Mouse (Mus musculus) embryonic facial prominence, embryonic 15.5 days (tissue): ENCODE data around the gene Prkcsh. TPM values are rescaled to one million over a fixed set of nuclear protein-coding genes. Genes with fewer than 3 reads are reported as not detected.

ENCODE experiments used
- ATAC-seq: fragments of 200-750 bp; cut with Nextera tagmentation; 2 replicates; pipeline ENCODE4 v1.8.0; 2017; ENCODE audit warnings: low read depth, moderate TSS enrichment; ENCODE audit not compliant: insufficient number of reproducible peaks, low FRiP score, low TSS enrichment
- H3K27ac ChIP-seq: fragments of 300-500 bp; sonication (generic); replicated peaks from 2 replicates; pipeline ENCODE4 v1.5.1; 2015; ENCODE audit warnings: mild to moderate bottlenecking, inconsistent platforms
- H3K27me3 ChIP-seq: fragments of 300-500 bp; sonication (generic); 2 replicates; pipeline ENCODE4 v1.6.1; 2015; ENCODE audit warnings: inconsistent platforms
- H3K36me3 ChIP-seq: fragments of 300-500 bp; sonication (generic); 2 replicates; pipeline ENCODE4 v1.6.1; 2015; ENCODE audit warnings: mild to moderate bottlenecking, inconsistent platforms
- H3K4me1 ChIP-seq: fragments of 300-500 bp; sonication (generic); 2 replicates; pipeline ENCODE4 v1.6.1; 2015; ENCODE audit warnings: inconsistent platforms
- H3K4me2 ChIP-seq: fragments of 300-500 bp; sonication (generic); replicated peaks from 2 replicates; pipeline ENCODE4 v1.6.1; 2015; ENCODE audit warnings: mild to moderate bottlenecking, inconsistent platforms
- H3K4me3 ChIP-seq: fragments of 300-500 bp; sonication (generic); replicated peaks from 2 replicates; pipeline ENCODE4 v1.5.1; 2015; ENCODE audit warnings: mild to moderate bottlenecking, inconsistent platforms
- H3K9ac ChIP-seq: fragments of 300-500 bp; sonication (generic); 2 replicates; pipeline ENCODE4 v1.6.1; 2015; ENCODE audit warnings: inconsistent platforms
- H3K9me3 ChIP-seq: fragments of 300-500 bp; sonication (generic); replicated peaks from 2 replicates; pipeline ENCODE4 v1.6.1; 2016; ENCODE audit warnings: inconsistent platforms
- WGBS: fragments of 180-500 bp; shearing (Covaris S2); methylation state at CpG from one replicate; pipeline ENCODE4 v1.1.7; 2015; 5-methylcytosine and 5-hydroxymethylcytosine counted together
- polyA plus RNA-seq: library from polyadenylated mRNA; unstranded; fragments of >200 nt; fragmentation: Nextera tagmentation; extraction: Ambion mirVana; gene quantifications from 2 replicates; pipeline ENCODE4 v1.2.1, GENCODE M21; 2015

Gene Prkcsh
- polyA plus RNA-seq, 1 experiment from 2014 or later = 116 TPM

GRCm38 (mm10) chr9:22017208-22017825 is 14.7 kb downstream of the Prkcsh start:
- Histone ChIP-seq H3K27ac (no peak overlapping the region), H3K4me1 (no peaks in the 10 kb centered on the region), H3K4me3 (no peak overlapping the region), H3K36me3 (peaks cover 23% of the 10 kb centered on the region), H3K9me3 (no peaks in the 10 kb centered on the region), H3K27me3 (no peaks in the 10 kb centered on the region), H3K4me2 (no peak overlapping the region), H3K9ac (no peak overlapping the region)
- no peak for ATAC-seq
- 76% methylated on average over 7 of the region's 7 CpGs for WGBS

- no peak overlapping the region for H3K9ac ChIP-seq
- no peak for ATAC-seq
- H3K27me3 ChIP-seq = no peaks in the 10 kb centered on the region; the same call in 1 of the 2 replicates
- H3K27ac ChIP-seq = no peak overlapping the region
- 47% methylated on average over 8 of the region's 8 CpGs for WGBS
- no peaks in the 10 kb centered on the region for H3K9me3 ChIP-seq
- no peaks in the 10 kb centered on the region for H3K4me1 ChIP-seq
- no peak overlapping the region for H3K4me2 ChIP-seq
- H3K4me3 ChIP-seq = no peak overlapping the region
- no peaks in the 10 kb centered on the region for H3K36me3 ChIP-seq
These were observed 22.0 kb downstream of the Prkcsh start for GRCm38 (mm10) chr9:22024592-22024991.

- ATAC-seq = no peak
- no peaks in the 10 kb centered on the region for H3K27me3 ChIP-seq
These were observed 25.9 kb downstream of the Prkcsh start for GRCm38 (mm10) chr9:22028467-22028866.

GRCm38 (mm10) chr9:22030386-22030785 is 27.8 kb downstream of the Prkcsh start:
- H3K27me3 ChIP-seq = no peaks in the 10 kb centered on the region
- 87% methylated on average over 9 of the region's 9 CpGs for WGBS
- H3K9me3 ChIP-seq = no peaks in the 10 kb centered on the region
- H3K4me1 ChIP-seq = no peaks in the 10 kb centered on the region
- ATAC-seq = no peak
- no peak overlapping the region for H3K9ac ChIP-seq
- H3K4me2 ChIP-seq = no peak overlapping the region
- no peak overlapping the region for H3K27ac ChIP-seq
- no peak overlapping the region for H3K4me3 ChIP-seq
- H3K36me3 ChIP-seq = no peaks in the 10 kb centered on the region

More at GRCm38 (mm10) chr9:22028467-22028866, 25.9 kb downstream of the Prkcsh start:
- H3K4me2 ChIP-seq = no peak overlapping the region
- WGBS = 52% methylated on average over 7 of the region's 7 CpGs
- H3K9ac ChIP-seq = no peak overlapping the region
- no peaks in the 10 kb centered on the region for H3K36me3 ChIP-seq
- no peak overlapping the region for H3K27ac ChIP-seq
- H3K4me3 ChIP-seq = no peak overlapping the region
- H3K9me3 ChIP-seq = no peaks in the 10 kb centered on the region
- no peaks in the 10 kb centered on the region for H3K4me1 ChIP-seq

- Histone ChIP-seq H3K9ac (no peak overlapping the region), H3K4me2 (no peak overlapping the region), H3K9me3 (no peaks in the 10 kb centered on the region), H3K36me3 (no peaks in the 10 kb centered on the region), H3K4me3 (no peak overlapping the region), H3K4me1 (0 out of 2 replicates have a peak, but pooled peaks cover 5% of the 10 kb centered on the region), H3K27ac (no peak overlapping the region), H3K27me3 (no peaks in the 10 kb centered on the region)
- ATAC-seq = 0 out of 2 replicates have a peak, but pooled peaks have one; percentile 25
- 47% methylated on average over 6 of the region's 6 CpGs for WGBS
These were observed 32.9 kb downstream of the Prkcsh start for GRCm38 (mm10) chr9:22035300-22036044.

GRCm38 (mm10) chr9:22037826-22038225 is 35.2 kb downstream of the Prkcsh start:
- Histone ChIP-seq H3K4me1 (0 out of 2 replicates have a peak, but pooled peaks cover 5% of the 10 kb centered on the region), H3K27ac (no peak overlapping the region), H3K9ac (no peak overlapping the region), H3K27me3 (no peaks in the 10 kb centered on the region), H3K4me3 (no peak overlapping the region), H3K36me3 (no peaks in the 10 kb centered on the region), H3K9me3 (no peaks in the 10 kb centered on the region), H3K4me2 (no peak overlapping the region)
- no peak for ATAC-seq
- WGBS = 73% methylated on average over 10 of the region's 10 CpGs

- Histone ChIP-seq H3K4me2 (no peak overlapping the region), H3K4me3 (no peak overlapping the region), H3K9ac (no peak overlapping the region), H3K4me1 (no peaks in the 10 kb centered on the region), H3K9me3 (no peaks in the 10 kb centered on the region), H3K36me3 (no peaks in the 10 kb centered on the region), H3K27ac (no peak overlapping the region), H3K27me3 (no peaks in the 10 kb centered on the region)
- no peak for ATAC-seq
- 50% methylated on average over 2 of the region's 2 CpGs for WGBS
These were observed 39.2 kb downstream of the Prkcsh start for GRCm38 (mm10) chr9:22041832-22042231.

GRCm38 (mm10) chr9:22047329-22047728 is 44.7 kb downstream of the Prkcsh start:
- WGBS = 56% methylated on average over 9 of the region's 9 CpGs
- H3K9ac ChIP-seq = no peak overlapping the region
- no peak overlapping the region for H3K27ac ChIP-seq
- H3K4me1 ChIP-seq = peaks cover 18% of the 10 kb centered on the region
- H3K27me3 ChIP-seq = peaks cover 48% of the 10 kb centered on the region
- H3K4me3 ChIP-seq = no peak overlapping the region
- H3K36me3 ChIP-seq = no peaks in the 10 kb centered on the region
- no peak overlapping the region for H3K4me2 ChIP-seq
- ATAC-seq = no peak
- no peaks in the 10 kb centered on the region for H3K9me3 ChIP-seq

- ATAC-seq = no peak
- Histone ChIP-seq H3K9me3 (no peaks in the 10 kb centered on the region), H3K4me1 (peaks cover 19% of the 10 kb centered on the region), H3K4me2 (no peak overlapping the region), H3K4me3 (no peak overlapping the region), H3K27me3 (peaks cover 66% of the 10 kb centered on the region), H3K9ac (no peak overlapping the region), H3K36me3 (no peaks in the 10 kb centered on the region), H3K27ac (no peak overlapping the region)
- 54% methylated on average over 11 of the region's 11 CpGs for WGBS
These were observed 46.7 kb downstream of the Prkcsh start for GRCm38 (mm10) chr9:22049315-22049714.

GRCm38 (mm10) chr9:22049721-22050270 is 47.2 kb downstream of the Prkcsh start:
- no peak overlapping the region for H3K9ac ChIP-seq
- no peak overlapping the region for H3K27ac ChIP-seq
- H3K4me1 ChIP-seq = peaks cover 23% of the 10 kb centered on the region
- H3K36me3 ChIP-seq = no peaks in the 10 kb centered on the region
- no peak overlapping the region for H3K4me3 ChIP-seq
- H3K4me2 ChIP-seq = peak overlapping the region; percentile 63; the same call in 1 of the 2 replicates
- no peaks in the 10 kb centered on the region for H3K9me3 ChIP-seq
- whole genome bisulfite sequencing = 42% methylated on average over 4 of the region's 4 CpGs
- peaks cover 71% of the 10 kb centered on the region for H3K27me3 ChIP-seq
- ATAC-seq = no peak

- Histone ChIP-seq H3K4me3 (peak overlapping the region; percentile 38), H3K4me2 (peak overlapping the region; percentile 63), H3K36me3 (no peaks in the 10 kb centered on the region), H3K9ac (no peak overlapping the region), H3K27ac (no peak overlapping the region), H3K9me3 (no peaks in the 10 kb centered on the region), H3K4me1 (peaks cover 24% of the 10 kb centered on the region), H3K27me3 (peaks cover 76% of the 10 kb centered on the region)
- 1% methylated on average over 43 of the region's 43 CpGs for WGBS
- peak; percentile 59; the same call in 1 of the 2 replicates for ATAC-seq
These were observed 47.8 kb downstream of the Prkcsh start for GRCm38 (mm10) chr9:22050351-22050889.
